Mouse (Mus musculus) megakaryocyte, embryonic 14.5 days (primary cell): ENCODE measurements around the gene Rplp1.

Experiments used
- FLI1 ChIP-seq: IDR thresholded peaks from 2 replicates; pipeline ENCODE4 v1.6.1; 2012; ENCODE audit warnings: low read length, inconsistent platforms, mixed read lengths
- GATA1 ChIP-seq: IDR thresholded peaks from 3 replicates; pipeline ENCODE4 v1.6.1; 2012; ENCODE audit warnings: mixed read lengths, low read length, inconsistent platforms, borderline replicate concordance

- TF ChIP-seq GATA1 (no peak), FLI1 (no peak)
Measured at GRCm38 (mm10) chr9:61909633-61910032, 4.7 kb downstream of the Rplp1 start.
